Mouse (Mus musculus) left cerebral cortex, adult 6 months (tissue): ENCODE data around the gene Jmjd8. TPM values are rescaled to one million over a fixed set of nuclear protein-coding genes. Genes with fewer than 3 reads are reported as not detected.

ENCODE experiments used
- long read RNA-seq, 2 experiments: library from polyadenylated mRNA; unstranded; transcript quantifications; one replicate each; pipeline ENCODE4 v2.0.0; 2019 to 2020
- polyA plus RNA-seq: library from polyadenylated mRNA; unstranded; fragments of <200 nt; fragmentation: Nextera tagmentation; gene quantifications from 2 replicates; pipeline ENCODE4 v1.2.3, GENCODE M21; 2021

The Jmjd8 gene
- 31.5 and 33.5 TPM in 2 replicates for polyA plus RNA-seq
- long read RNA-seq, experiment 1, transcript Jmjd8-205 (9 exons, 2,268 nt) = major isoform, 93 of 146 reads
- long read RNA-seq, experiment 1, partial matches to known transcripts = 22 of 146 reads
- long read RNA-seq, experiment 1, other reads (novel, unspliced or antisense) = 29 of 146 reads
- long read RNA-seq, experiment 2, transcript Jmjd8-205 (9 exons, 2,268 nt) = major isoform, 21 of 37 reads
- long read RNA-seq, experiment 2, partial matches to known transcripts = 8 of 37 reads
- long read RNA-seq, experiment 2, other reads (novel, unspliced or antisense) = 8 of 37 reads

GRCm38 (mm10) chr17:25828712-25829557, at the start of gene Jmjd8:
TSS of gene Jmjd8 (plus strand) at chr17:25828867.

GRCm38 (mm10) chr17:25785281-25785745, 43.4 kb upstream of the Jmjd8 start, which contains the start of gene Haghl:
TSS of gene Haghl (minus strand) at chr17:25785673.

GRCm38 (mm10) chr17:25786280-25786679, 42.4 kb upstream of the Jmjd8 start, which contains the start of gene Ccdc78:
TSS of gene Ccdc78 (plus strand) at chr17:25786580.

GRCm38 (mm10) chr17:25792615-25793014, 36.1 kb upstream of the Jmjd8 start, which contains the start of gene Fam173a:
TSS of gene Fam173a (minus strand) at chr17:25792901.

GRCm38 (mm10) chr17:25795609-25796092, 33.0 kb upstream of the Jmjd8 start, which contains the start of gene AC134908.4:
TSS of gene AC134908.4 (minus strand) at chr17:25795659.

DNA sequence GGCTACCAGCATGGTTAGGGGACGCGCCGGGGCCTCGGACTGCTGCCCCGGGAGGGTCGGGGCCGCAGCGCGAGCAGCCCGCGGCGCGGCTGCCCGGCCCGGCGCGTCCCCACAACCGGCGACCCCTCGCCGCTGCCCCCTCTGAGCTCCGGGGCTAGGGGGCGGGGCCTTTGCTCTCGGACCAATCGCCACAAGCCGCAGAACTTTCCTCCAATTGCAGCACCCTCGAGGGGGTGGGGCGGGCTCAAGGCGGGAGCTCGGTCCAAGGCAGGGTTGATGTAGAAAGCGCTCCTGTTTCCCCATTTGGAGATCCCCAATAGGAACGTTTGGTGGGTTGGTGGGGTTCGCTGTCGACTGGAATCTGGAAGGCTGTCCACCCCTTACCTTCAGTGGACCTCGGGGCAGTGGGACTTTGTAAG, 31.7 kb upstream of the Jmjd8 start, which contains the start of gene Metrn:
Gene Metrn (minus strand): TSS at position 186 of the 419 bp plus-strand sequence.

DNA sequence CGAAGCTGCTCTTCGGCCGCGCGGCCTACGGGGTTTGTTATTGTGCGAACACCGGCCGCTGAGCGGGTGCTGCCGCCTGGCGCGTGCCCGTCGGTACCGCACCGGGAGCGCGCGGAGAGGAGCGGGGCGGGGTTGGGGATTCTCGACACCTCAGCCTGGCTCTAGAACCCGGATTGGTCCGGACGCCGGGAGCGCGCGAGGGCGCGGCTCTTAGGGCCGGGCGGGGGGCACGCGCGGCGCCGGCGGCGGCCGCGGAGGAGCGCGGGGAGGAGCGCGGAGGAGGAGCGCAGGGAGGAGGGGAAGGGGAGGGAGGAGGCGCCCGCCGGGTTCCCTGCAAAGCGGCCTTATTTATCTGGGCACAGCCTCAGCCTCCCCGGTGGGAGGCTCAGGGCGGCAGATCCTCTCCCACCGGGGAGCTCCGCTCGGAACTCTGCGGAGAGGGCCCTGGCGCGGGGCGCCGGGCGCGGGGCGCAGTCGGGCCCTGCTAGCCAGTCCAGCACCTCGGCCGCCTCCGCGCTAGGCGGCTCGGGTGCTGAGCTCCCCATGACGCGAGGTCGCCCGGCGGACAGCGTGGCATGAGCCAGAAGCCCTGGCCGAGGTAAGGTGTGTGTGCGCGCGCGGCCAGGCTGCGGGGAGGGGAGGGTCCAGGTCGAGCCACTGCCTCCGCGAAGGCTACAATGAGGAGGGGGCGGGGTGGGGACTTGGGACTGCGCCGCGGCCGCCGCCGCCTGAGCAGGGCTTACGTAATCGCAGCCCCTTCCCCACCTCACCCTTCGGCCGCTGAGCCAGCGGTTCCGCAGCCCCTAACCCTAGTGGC, 19.7 kb upstream of the Jmjd8 start, which contains the start of gene Fbxl16:
Gene Fbxl16 (plus strand): TSS at position 297 of the 817 bp plus-strand sequence.

DNA sequence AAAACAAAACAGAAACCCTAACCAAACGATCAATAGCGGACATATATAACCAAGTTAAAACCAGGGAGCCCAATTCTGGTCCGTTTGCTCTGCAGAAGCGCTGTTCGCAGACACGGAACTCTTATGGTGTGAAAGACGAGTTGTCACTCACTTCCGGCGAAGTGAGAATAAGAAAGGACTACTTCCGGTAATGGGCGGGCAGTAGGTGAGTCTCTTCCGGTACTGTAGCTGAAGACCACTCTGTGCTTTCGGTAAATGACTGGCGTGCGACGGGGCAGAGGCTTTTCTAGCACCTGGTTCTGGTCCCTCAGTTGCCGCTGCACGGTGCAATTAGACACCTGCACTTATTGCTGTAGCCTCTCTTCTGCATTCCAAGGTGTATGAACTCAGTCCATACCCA, 5.2 kb upstream of the Jmjd8 start, which contains the start of gene Wdr24:
Gene Wdr24 (plus strand): TSS at position 176 of the 400 bp plus-strand sequence.

GRCm38 (mm10) chr17:25833291-25833663, 4.6 kb downstream of the Jmjd8 start, which contains the start of gene Stub1:
TSS of gene Stub1 (minus strand) at chr17:25833404.

DNA sequence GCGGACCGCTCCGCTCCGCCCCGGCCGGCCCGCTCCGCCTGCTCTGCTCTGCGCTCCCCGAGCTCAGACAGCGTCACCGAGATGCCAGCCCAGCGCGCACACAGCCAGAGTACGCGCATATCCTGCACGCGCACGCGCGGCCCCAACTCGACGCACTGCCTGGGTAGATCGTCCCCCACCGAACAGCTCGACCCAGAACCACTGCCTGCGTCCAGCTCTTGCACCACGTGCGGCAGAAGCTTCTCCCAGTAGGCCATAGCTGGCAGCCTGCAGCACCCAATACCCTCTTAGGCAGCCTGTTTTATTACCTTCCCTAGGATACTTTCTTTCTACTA, 8.4 kb downstream of the Jmjd8 start, which contains the start of gene Rhbdl1:
Gene Rhbdl1 (minus strand): TSS at position 220 of the 335 bp plus-strand sequence.

DNA sequence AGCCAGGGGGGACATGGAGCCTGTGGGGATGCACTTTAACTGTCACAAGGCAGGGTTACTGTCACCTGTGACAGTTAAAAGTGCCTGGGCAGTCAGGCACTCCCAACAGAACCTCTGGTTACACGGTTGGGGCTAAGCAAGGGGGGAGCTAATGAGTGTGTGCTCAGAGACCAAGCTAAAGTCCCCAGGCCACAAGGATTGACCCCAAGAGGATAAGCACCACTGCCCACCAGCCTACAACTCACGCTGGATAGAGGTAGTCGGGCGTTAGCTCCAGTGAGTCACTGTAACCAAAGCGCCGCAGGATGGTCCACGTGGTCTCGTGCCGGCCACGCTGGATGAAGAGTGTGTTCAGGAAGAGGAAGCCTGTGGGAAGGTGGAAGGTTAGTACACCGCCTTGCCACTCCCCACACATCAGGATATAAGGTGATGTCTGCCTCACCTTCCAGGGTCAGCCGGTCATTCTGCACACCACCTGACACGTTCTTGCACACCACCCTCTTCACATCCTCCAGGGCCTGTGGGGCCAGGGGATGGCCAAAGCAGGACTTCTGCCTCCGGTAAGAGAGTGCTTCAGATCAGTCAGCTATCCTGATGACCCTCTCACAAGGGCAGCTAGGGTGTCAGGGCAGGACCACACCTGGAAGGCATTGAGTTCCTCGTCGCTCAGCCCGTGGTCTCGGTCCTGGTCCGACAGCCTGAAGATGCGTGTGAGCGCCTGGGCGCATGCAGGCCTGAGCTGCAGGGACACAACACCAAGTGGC, 12.6 kb downstream of the Jmjd8 start, which contains the start of gene Gm20683:
Gene Gm20683 (minus strand): TSS at position 647 of the 764 bp plus-strand sequence.

GRCm38 (mm10) chr17:25844396-25844901, 15.8 kb downstream of the Jmjd8 start, which contains the start of gene Rhot2:
TSS of gene Rhot2 (minus strand) at chr17:25844851.

GRCm38 (mm10) chr17:25860832-25861703, 32.4 kb downstream of the Jmjd8 start, which contains the start of gene Wdr90:
TSS of gene Wdr90 (minus strand) at chr17:25861501.

GRCm38 (mm10) chr17:25868601-25869191, 40.0 kb downstream of the Jmjd8 start, which contains the start of gene Mcrip2:
TSS of gene Mcrip2 (minus strand) at chr17:25868764.

DNA sequence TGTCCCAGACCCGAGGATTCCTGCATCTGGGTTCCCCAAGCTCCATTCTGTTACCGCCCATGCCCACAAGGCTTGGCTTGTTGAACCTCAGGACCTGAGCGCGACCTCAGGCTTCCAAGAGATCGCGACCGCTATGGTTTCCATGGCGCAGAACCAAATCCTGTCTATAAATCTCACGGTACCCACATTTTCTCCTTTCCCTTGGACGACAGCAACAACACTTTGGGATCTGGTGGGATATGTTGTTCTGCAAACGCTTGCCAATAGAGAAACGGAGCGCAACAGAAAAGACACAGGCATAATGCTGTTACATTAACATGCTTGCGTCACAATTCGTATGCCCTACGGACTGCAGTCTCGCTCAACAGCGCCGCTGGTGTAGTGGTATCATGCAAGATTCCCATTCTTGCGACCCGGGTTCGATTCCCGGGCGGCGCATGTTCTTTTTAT, 46.1 kb downstream of the Jmjd8 start, which contains the start of gene Mettl26:
Gene Mettl26 (plus strand): TSS at position 354 of the 450 bp plus-strand sequence.

GRCm38 (mm10) chr17:25880196-25880910, 51.7 kb downstream of the Jmjd8 start, which contains the start of gene Wfikkn1:
TSS of gene Wfikkn1 (minus strand) at chr17:25880858.

